Mouse (Mus musculus) liver, adult (tissue): ENCODE results near the gene Cpne2.

Experiments used
- GATA4 ChIP-seq: IDR thresholded peaks from 2 replicates; pipeline ENCODE4 v1.6.1; 2014; ENCODE audit warnings: mild to moderate bottlenecking, low read length; ENCODE audit not compliant: insufficient replicate concordance

Cpne2 gene

GRCm38 (mm10) chr8:94527178-94527577, 5.6 kb upstream of the Cpne2 start:
- TF ChIP-seq GATA4: no peak

GRCm38 (mm10) chr8:94528245-94528644, 4.5 kb upstream of the Cpne2 start:
- TF ChIP-seq GATA4: peak; percentile 78; the same call in 1 of the 2 replicates

- no peak for TF ChIP-seq GATA4
Observed at GRCm38 (mm10) chr8:94529875-94530274, 2.9 kb upstream of the Cpne2 start.

- no peak for TF ChIP-seq GATA4
Observed at GRCm38 (mm10) chr8:94530643-94531042, 2.1 kb upstream of the Cpne2 start.

- TF ChIP-seq GATA4: no peak
Observed at GRCm38 (mm10) chr8:94532000-94532399, 790 bp upstream of the Cpne2 start.

GRCm38 (mm10) chr8:94532525-94532872, 291 bp upstream of the Cpne2 start:
- no peak for TF ChIP-seq GATA4

GRCm38 (mm10) chr8:94534612-94535011, 1.8 kb downstream of the Cpne2 start:
- no peak for TF ChIP-seq GATA4

GRCm38 (mm10) chr8:94535631-94536030, 2.8 kb downstream of the Cpne2 start:
- no peak for TF ChIP-seq GATA4

- no peak for TF ChIP-seq GATA4
Observed at GRCm38 (mm10) chr8:94537456-94537855, 4.7 kb downstream of the Cpne2 start.

- no peak for TF ChIP-seq GATA4
Observed at GRCm38 (mm10) chr8:94540025-94540424, 7.2 kb downstream of the Cpne2 start.

- no peak for TF ChIP-seq GATA4
Observed at GRCm38 (mm10) chr8:94540889-94541795, 8.4 kb downstream of the Cpne2 start.

GRCm38 (mm10) chr8:94543981-94544380, 11.2 kb downstream of the Cpne2 start:
- no peak for TF ChIP-seq GATA4

- no peak for TF ChIP-seq GATA4
Observed at GRCm38 (mm10) chr8:94549041-94549440, 16.3 kb downstream of the Cpne2 start.

- peak; percentile 31; the same call in 1 of the 2 replicates for TF ChIP-seq GATA4
Observed at GRCm38 (mm10) chr8:94549482-94549881, 16.7 kb downstream of the Cpne2 start.

GRCm38 (mm10) chr8:94549998-94550397, 17.2 kb downstream of the Cpne2 start:
- no peak for TF ChIP-seq GATA4

- no peak for TF ChIP-seq GATA4
Observed at GRCm38 (mm10) chr8:94551471-94552422, 19.0 kb downstream of the Cpne2 start.
